In the genomic region with DNA sequence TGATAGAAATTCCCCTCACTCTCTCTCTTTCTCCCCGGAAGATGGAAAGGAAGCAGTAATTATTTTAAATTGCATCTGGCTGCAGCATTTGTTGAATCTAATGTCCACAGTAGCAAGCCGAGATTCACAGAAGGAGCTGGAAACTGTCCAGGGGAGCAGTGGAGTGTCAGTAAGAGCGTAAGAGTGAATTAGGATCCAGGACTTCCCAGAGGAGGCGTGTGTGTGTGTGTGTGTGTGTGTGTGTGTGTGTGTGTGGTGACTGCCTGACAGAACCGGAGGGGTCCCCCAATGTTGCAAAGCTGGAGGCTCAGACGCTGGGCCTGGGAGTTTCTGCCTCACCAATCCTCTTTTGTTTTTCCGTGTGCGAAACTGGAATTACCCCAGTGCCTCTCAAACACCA, we compare ENCODE assay signal across 9 mouse cellular contexts. TPM values are rescaled to one million over a fixed set of nuclear protein-coding genes. Genes with fewer than 3 reads are reported as not detected.
DNase-seq lines count a peak whose midpoint lies in the region; ATAC-seq and TF ChIP-seq lines count a peak whose summit lies in the region.
"Had no signal": no experiment of that assay in that cellular context is flagged by ENCODE, and none has a peak within 500 bp of the region (broad histone marks: within the 10 kb centered on the region; RNA-seq: fewer than 3 reads in every experiment).

No protein-coding gene starts in this region.

- H3K27me3 ChIP-seq in heart, embryonic 16.5 days (ENCODE audit: control insufficient read depth, insufficient read depth, low read length) = peaks cover 7% of the 10 kb centered on the region; the same call in 1 of the 2 replicates
- no peaks in the 10 kb centered on the region for H3K27me3 ChIP-seq in forebrain, postnatal 0 days (ENCODE audit: insufficient read depth, low read length)
- H3K27me3 ChIP-seq in neural tube, embryonic 13.5 days = peaks cover 10% of the 10 kb centered on the region; the same call in 1 of the 2 replicates
- peaks cover 37% of the 10 kb centered on the region for H3K27me3 ChIP-seq in heart, embryonic 10.5 days (ENCODE audit: insufficient read depth, poor library complexity, severe bottlenecking)

- TF ChIP-seq CTCF in forebrain, postnatal 0 days (IDR thresholded peaks at IDR 0.05; ENCODE audit: low read depth) = no peak

- 41% methylated on average over 8 of the region's 8 CpGs for WGBS in heart, embryonic 16.5 days
- WGBS in forebrain, postnatal 0 days = 15% methylated on average over 8 of the region's 8 CpGs
- WGBS in neural tube, embryonic 13.5 days = 40% methylated on average over 8 of the region's 8 CpGs
- 50% methylated on average over 8 of the region's 8 CpGs for WGBS in heart, embryonic 10.5 days

- H3K9ac ChIP-seq in heart, embryonic 16.5 days (ENCODE audit: low read length) = no peak overlapping the region
- 0 out of 2 replicates have a peak overlapping the region, but pooled peaks have one; percentile 67 for H3K9ac ChIP-seq in forebrain, postnatal 0 days
- H3K9ac ChIP-seq in neural tube, embryonic 13.5 days = peak overlapping the region; percentile 51

- H3K36me3 ChIP-seq in heart, embryonic 16.5 days (ENCODE audit: control insufficient read depth, insufficient read depth) = peaks cover 22% of the 10 kb centered on the region; the same call in 1 of the 2 replicates
- H3K36me3 ChIP-seq in forebrain, postnatal 0 days (ENCODE audit: insufficient read depth) = peaks cover 27% of the 10 kb centered on the region
- peaks cover 28% of the 10 kb centered on the region for H3K36me3 ChIP-seq in neural tube, embryonic 13.5 days
- H3K36me3 ChIP-seq in heart, embryonic 10.5 days = peaks cover 28% of the 10 kb centered on the region

- H3K9me3 ChIP-seq in heart, embryonic 16.5 days (replicated peaks; ENCODE audit: control insufficient read depth, low read length) = no peaks in the 10 kb centered on the region
- H3K9me3 ChIP-seq in forebrain, postnatal 0 days (ENCODE audit: low read length) = no peaks in the 10 kb centered on the region
- no peaks in the 10 kb centered on the region for H3K9me3 ChIP-seq in neural tube, embryonic 13.5 days
- H3K9me3 ChIP-seq in heart, embryonic 10.5 days = no peaks in the 10 kb centered on the region

- H3K4me1 ChIP-seq in heart, embryonic 16.5 days (ENCODE audit: control insufficient read depth, insufficient read depth, low read length) = peaks cover 8% of the 10 kb centered on the region
- peaks cover 7% of the 10 kb centered on the region; the same call in 1 of the 2 replicates for H3K4me1 ChIP-seq in forebrain, postnatal 0 days (ENCODE audit: insufficient read depth)
- peaks cover 23% of the 10 kb centered on the region for H3K4me1 ChIP-seq in neural tube, embryonic 13.5 days (replicated peaks)
- peaks cover 15% of the 10 kb centered on the region for H3K4me1 ChIP-seq in heart, embryonic 10.5 days

- H3K4me2 ChIP-seq in heart, embryonic 16.5 days (ENCODE audit: low read depth, low read length) = peak overlapping the region; percentile 90; the same call in 1 of the 2 replicates
- H3K4me2 ChIP-seq in forebrain, postnatal 0 days (ENCODE audit: low read depth) = peak overlapping the region; percentile 93
- H3K4me2 ChIP-seq in neural tube, embryonic 13.5 days = peak overlapping the region; percentile 89

- ATAC-seq in heart, embryonic 16.5 days (replicated peaks; ENCODE audit: extremely low read depth, insufficient read depth, low FRiP score) = no peak
- ATAC-seq in forebrain, postnatal 0 days = peak; percentile 30; the same call in 1 of the 2 replicates
- peak; percentile 57 for ATAC-seq in neural tube, embryonic 13.5 days (ENCODE audit: low read depth)

- intact Hi-C loops in heart, postnatal 36 days (cut with DNase I) = loop anchor here (1.0 to 10.0 kb wide), 3 partner anchors 102 to 319 kb away; partner anchors contain the start of gene Tpx2

- no peak for DNase-seq in heart, postnatal 36 days
- peak; percentile 42 for DNase-seq in retina, postnatal 1 day
- no peak for DNase-seq in retina, embryonic 14.5 days (ENCODE audit: low spot score)
- DNase-seq in forebrain, postnatal 0 days = no peak
- DNase-seq in ovary, postnatal 36 days (ENCODE audit: low spot score) = no peak
- no peak for DNase-seq in heart, embryonic 10.5 days (ENCODE audit: low spot score)

- no peak overlapping the region for H3K4me3 ChIP-seq in heart, embryonic 16.5 days (ENCODE audit: low read length)
- peak overlapping the region; percentile 60 for H3K4me3 ChIP-seq in forebrain, postnatal 0 days (ENCODE audit: low read depth, low read length)
- H3K4me3 ChIP-seq in neural tube, embryonic 13.5 days = peak overlapping the region; percentile 90
- H3K4me3 ChIP-seq in heart, embryonic 10.5 days = no peak overlapping the region

- H3K27ac ChIP-seq in heart, embryonic 16.5 days (ENCODE audit: low read length) = no peak overlapping the region
- peak overlapping the region; percentile 54 for H3K27ac ChIP-seq in forebrain, postnatal 0 days (ENCODE audit: low read depth, low read length)
- peak overlapping the region; percentile 69 for H3K27ac ChIP-seq in neural tube, embryonic 13.5 days (replicated peaks)
- no peak overlapping the region for H3K27ac ChIP-seq in heart, embryonic 10.5 days

RNA-seq across cellular contexts. Expression of gene Pdrg1, which starts 0.6 kb away (rescaled TPM):
- 132 and 146 TPM in 2 replicates for polyA plus RNA-seq in heart, embryonic 16.5 days (2015; fragmentation: Nextera tagmentation; extraction: Ambion mirVana)
- total RNA-seq in heart, postnatal 36 days (2021) = 100 to 1,000 TPM; 120 to 130 TPM
- total RNA-seq in forebrain, postnatal 0 days (2014; rRNA removed) = 65.9 and 95.4 TPM in 2 replicates
- polyA plus RNA-seq in forebrain, postnatal 0 days (2015; fragmentation: Nextera tagmentation; extraction: Ambion mirVana) = 195 and 219 TPM in 2 replicates
- polyA plus RNA-seq in neural tube, embryonic 13.5 days (2015; fragmentation: Nextera tagmentation; extraction: Ambion mirVana) = 192 and 206 TPM in 2 replicates
- 89.9 and 94.4 TPM in 2 replicates for polyA plus RNA-seq in heart, embryonic 10.5 days (2016; fragmentation: Nextera tagmentation; extraction: Ambion mirVana)

RNA-seq across cellular contexts. Expression of gene Xkr7, which starts 15.8 kb away (rescaled TPM):
- not detected in 2 replicates for polyA plus RNA-seq in heart, embryonic 16.5 days (2015; fragmentation: Nextera tagmentation; extraction: Ambion mirVana)
- total RNA-seq in heart, postnatal 36 days (2021) = not detected
- 17.2 and 21.9 TPM in 2 replicates for total RNA-seq in forebrain, postnatal 0 days (2014; rRNA removed)
- polyA plus RNA-seq in forebrain, postnatal 0 days (2015; fragmentation: Nextera tagmentation; extraction: Ambion mirVana) = 0.76 and 0.77 TPM in 2 replicates
- 1.5 and 2.3 TPM in 2 replicates for polyA plus RNA-seq in neural tube, embryonic 13.5 days (2015; fragmentation: Nextera tagmentation; extraction: Ambion mirVana)
- not detected in 2 replicates for polyA plus RNA-seq in heart, embryonic 10.5 days (2016; fragmentation: Nextera tagmentation; extraction: Ambion mirVana)
- polyA plus RNA-seq: activated CD4-positive, CD25-positive, alpha-beta regulatory T cell, adult 4 months had no signal

RNA-seq across cellular contexts. Expression of gene Ccm2l, which starts 50.0 kb away (rescaled TPM):
- polyA plus RNA-seq in heart, embryonic 16.5 days (2015; fragmentation: Nextera tagmentation; extraction: Ambion mirVana) = 3.0 and 4.8 TPM in 2 replicates
- 10 to 100 TPM; 16.0 to 23.1 TPM for total RNA-seq in heart, postnatal 36 days (2021)
- 2.1 and 7.4 TPM in 2 replicates for total RNA-seq in forebrain, postnatal 0 days (2014; rRNA removed)
- polyA plus RNA-seq in forebrain, postnatal 0 days (2015; fragmentation: Nextera tagmentation; extraction: Ambion mirVana) = 1.1 TPM in 2 replicates
- 2.4 and 3.4 TPM in 2 replicates for polyA plus RNA-seq in neural tube, embryonic 13.5 days (2015; fragmentation: Nextera tagmentation; extraction: Ambion mirVana)
- polyA plus RNA-seq in heart, embryonic 10.5 days (2016; fragmentation: Nextera tagmentation; extraction: Ambion mirVana) = 4.4 and 5.1 TPM in 2 replicates
- polyA plus RNA-seq: activated CD4-positive, CD25-positive, alpha-beta regulatory T cell, adult 4 months had no signal

RNA-seq across cellular contexts. Expression of gene Ttll9, which starts 53.5 kb away (rescaled TPM):
- 0.95 and 1.1 TPM in 2 replicates for polyA plus RNA-seq in heart, embryonic 16.5 days (2015; fragmentation: Nextera tagmentation; extraction: Ambion mirVana)
- total RNA-seq in heart, postnatal 36 days (2021) = not detected
- total RNA-seq in forebrain, postnatal 0 days (2014; rRNA removed) = 3.3 and 8.0 TPM in 2 replicates
- 3.9 and 4.3 TPM in 2 replicates for polyA plus RNA-seq in forebrain, postnatal 0 days (2015; fragmentation: Nextera tagmentation; extraction: Ambion mirVana)
- 4.3 and 4.9 TPM in 2 replicates for polyA plus RNA-seq in neural tube, embryonic 13.5 days (2015; fragmentation: Nextera tagmentation; extraction: Ambion mirVana)
- polyA plus RNA-seq in heart, embryonic 10.5 days (2016; fragmentation: Nextera tagmentation; extraction: Ambion mirVana) = 0.47 and 0.85 TPM in 2 replicates

Comparison
In these comparisons a context has a peak if more than half of its experiments do, and no peak if none do; other contexts are left out.
1. H3K27ac ChIP-seq: peak in forebrain, postnatal 0 days (single experiment) and neural tube, embryonic 13.5 days (single experiment); none in heart, embryonic 16.5 days (single experiment) and heart, embryonic 10.5 days (single experiment).
2. H3K4me3 ChIP-seq: peak in forebrain, postnatal 0 days (single experiment) and neural tube, embryonic 13.5 days (single experiment); none in heart, embryonic 16.5 days (single experiment) and heart, embryonic 10.5 days (single experiment).
3. Peak in every context shown above with its lines, with median percentiles within 50 percentile points of each other: H3K4me2 ChIP-seq.